Mouse (Mus musculus) hindlimb bud, embryonic 11.5 days (tissue): ENCODE measurements around the gene Hddc3.
"Not testable (repeated sequence)": the region's sequence is repeated elsewhere in the genome, so short reads cannot be mapped to it uniquely, and the experiment has no call there.

Experiments used
- DNase-seq: peaks from one replicate; pipeline ENCODE4 v3.0.0-alpha.2; 2012; ENCODE audit warnings: low read depth, low spot score; ENCODE audit errors: extremely low spot score

Hddc3 gene

DNA sequence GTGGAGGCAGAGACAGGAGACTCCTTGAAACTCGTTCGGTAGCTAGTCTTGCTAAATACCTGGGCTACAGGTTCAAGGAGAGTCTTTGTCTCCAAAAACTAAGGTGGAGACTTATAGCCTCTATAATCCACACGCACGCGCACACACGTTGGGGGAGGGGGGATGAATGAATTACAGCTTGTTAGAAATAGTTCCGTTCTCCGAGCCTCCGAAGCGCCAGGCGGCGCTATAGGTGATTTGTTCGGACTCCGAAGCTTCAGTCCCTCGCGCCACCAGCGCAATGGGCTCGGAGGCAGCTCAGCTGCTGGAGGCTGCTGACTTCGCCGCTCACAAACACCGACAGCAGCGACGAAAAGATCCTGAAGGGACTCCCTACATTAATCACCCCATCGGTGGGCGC is at the start of gene Hddc3:
Gene Hddc3 (plus strand): TSS at position 247 of the 400 bp plus-strand sequence.
- peak; percentile 99 for DNase-seq

DNA sequence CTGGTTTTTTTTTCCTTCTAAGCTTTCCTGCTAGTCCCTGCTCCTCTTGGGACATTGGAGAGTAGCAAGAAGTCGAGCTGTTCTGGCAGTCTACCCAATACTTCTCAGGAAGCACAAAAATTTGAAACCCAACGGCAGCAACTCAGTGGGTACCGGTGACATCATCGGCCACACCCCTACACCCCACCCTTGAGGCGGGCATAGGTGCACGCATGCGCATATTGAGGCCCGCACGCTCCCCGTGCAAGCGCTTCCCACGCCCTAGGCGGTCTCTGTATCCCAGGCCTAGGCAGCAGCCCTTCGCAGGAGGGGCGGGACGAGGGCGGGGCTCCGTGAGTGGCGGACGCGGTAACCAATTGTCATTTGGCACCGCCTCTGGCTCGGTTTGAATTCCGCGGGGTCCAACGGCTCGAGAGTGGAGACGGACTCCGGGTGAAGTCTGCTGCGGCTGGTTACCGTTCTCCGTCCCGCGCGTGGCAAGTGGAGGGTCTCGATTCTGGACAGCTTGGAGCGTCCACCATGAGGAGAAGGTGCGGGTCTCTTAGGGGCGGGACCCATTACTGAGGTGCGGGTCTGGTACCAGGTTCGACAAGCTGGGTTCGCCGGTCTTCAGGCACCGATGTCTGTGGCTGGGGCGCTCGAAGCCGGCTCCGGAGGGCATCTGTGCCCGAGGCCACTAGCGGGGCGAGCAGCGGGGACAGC is 48.7 kb upstream of the Hddc3 start, which contains the start of gene Prc1:
Gene Prc1 (plus strand): TSS at position 389 of the 702 bp plus-strand sequence.
- DNase-seq, result peak; percentile 88

- peak; percentile 26 for DNase-seq
These were observed 47.9 kb upstream of the Hddc3 start for GRCm38 (mm10) chr7:80294764-80295648.

- no peak for DNase-seq
These were observed 46.4 kb upstream of the Hddc3 start for GRCm38 (mm10) chr7:80296462-80296861.

- no peak for DNase-seq
These were observed 45.9 kb upstream of the Hddc3 start for GRCm38 (mm10) chr7:80297041-80297440.

DNA sequence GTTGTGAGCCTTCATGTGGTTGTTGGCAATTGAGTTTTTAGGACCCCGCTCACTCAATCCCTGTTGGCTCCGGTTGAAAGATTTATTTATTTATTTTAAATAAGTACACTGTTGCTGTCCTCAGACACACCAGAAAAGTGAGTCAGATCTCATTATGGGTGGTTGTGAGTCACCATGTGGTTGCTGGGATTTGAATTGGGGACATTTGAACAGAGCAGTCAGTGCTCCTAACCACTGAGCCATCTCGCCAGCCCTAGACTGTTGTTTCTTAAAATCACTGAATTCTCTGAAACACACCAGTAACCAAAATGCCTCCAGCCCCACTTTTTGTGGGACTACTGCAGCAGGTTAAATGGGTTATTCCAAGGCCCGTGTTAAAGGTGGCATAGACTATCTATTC is 44.1 kb upstream of the Hddc3 start:
- DNase-seq, result no peak

DNA sequence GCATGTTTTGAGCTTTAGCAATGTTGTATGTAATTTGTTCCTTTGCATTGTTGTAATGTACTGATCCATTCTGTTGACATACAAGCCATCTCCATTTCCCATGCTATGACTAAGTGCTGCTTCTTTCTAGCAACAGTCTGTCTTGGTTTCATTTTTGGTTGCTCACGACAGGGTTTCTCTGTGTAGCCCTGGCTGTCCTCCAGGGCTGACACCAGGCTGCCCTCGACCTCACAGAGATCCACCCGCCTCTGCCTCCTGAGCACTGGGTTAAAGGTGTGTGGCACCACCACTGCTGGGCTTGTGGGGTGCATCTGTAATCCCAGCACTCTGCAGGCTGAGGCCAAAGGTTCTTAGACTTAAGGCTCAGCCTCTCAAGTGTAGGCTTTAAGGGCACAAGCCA is 43.3 kb upstream of the Hddc3 start:
- DNase-seq, result no peak

- no peak for DNase-seq
These were observed 41.4 kb upstream of the Hddc3 start for GRCm38 (mm10) chr7:80301522-80301921.

- no peak for DNase-seq
These were observed 35.1 kb upstream of the Hddc3 start for GRCm38 (mm10) chr7:80307766-80308165.

- DNase-seq, result no peak
These were observed 32.1 kb upstream of the Hddc3 start for GRCm38 (mm10) chr7:80310771-80311170.

DNA sequence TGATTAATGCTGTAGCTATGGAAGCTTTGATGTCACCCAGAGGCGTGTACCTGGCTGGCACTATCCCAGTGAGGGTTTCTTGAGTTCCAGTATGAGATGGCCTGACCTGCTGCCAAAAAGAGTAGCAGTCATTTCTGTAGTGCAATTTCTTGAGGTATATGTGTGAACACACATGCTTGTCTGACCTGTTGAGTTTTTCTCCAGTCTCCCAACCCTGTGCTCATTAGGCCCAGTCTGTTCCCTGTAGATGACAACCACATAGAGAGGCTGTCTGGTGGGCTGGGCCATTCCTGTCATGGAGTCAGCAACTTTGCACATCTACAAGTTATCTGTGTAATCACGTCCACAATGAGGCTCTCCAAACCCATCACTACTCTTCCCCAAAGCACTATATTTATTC is 27.2 kb upstream of the Hddc3 start:
- no peak for DNase-seq

GRCm38 (mm10) chr7:80317439-80318115 is 25.3 kb upstream of the Hddc3 start:
- no peak for DNase-seq

- DNase-seq, result no peak
These were observed 24.2 kb upstream of the Hddc3 start for GRCm38 (mm10) chr7:80318670-80319069.

DNA sequence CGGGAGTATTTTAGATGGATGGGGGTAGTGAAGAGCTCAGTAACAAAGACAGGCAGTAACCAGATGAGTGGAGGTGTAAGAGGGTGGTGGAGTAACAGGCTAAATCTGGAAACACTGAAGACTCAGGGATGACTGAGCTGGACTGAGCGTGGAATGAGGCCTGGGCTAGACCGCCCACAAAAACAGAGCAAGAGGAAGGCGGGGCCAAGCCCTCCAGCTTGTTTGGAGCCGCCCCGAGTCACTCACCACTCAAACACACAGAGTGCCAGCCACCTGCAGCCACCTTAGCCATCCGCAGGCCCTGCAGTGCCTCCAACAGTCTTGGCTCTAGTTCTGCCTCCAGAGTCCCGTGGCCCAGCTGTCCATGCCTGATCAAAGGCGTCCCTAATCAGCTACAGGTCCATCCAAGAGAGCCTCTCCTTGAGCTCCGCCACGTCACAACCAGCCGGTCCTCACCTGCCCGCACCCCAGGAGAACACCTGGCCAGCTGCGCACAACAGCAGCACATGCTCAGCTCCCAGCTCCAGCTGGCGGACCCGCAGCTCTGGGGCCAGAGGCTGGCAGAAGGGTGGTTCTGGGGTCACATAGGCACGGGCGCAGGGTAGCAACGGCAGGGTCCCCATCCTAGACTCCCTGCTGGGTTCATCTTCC is 22.9 kb upstream of the Hddc3 start:
- DNase-seq, result no peak

DNA sequence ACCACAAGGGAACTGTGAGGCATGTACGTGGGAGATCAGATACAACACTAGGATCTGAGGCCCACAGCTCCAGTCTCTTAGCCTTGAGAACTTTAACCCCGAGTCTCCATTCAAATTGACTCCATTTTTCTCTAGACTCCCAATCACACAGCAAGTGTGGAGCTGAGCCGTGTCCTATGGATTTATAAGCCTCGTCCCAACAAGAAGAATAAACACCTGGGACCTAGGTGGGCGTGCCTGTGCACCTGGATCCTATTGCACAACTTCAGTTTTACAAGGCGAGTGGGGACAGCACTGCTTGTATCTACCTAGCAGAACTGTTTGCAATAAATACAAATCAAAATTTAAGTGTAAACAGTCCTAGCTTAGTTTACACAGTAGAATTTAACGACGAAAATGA is 19.6 kb upstream of the Hddc3 start:
- DNase-seq, result no peak

- peak; percentile 87 for DNase-seq
These were observed 18.7 kb upstream of the Hddc3 start, which contains the start of gene Rccd1 for GRCm38 (mm10) chr7:80324043-80324815. Gene Rccd1 (minus strand): TSS chr7:80324454.

DNA sequence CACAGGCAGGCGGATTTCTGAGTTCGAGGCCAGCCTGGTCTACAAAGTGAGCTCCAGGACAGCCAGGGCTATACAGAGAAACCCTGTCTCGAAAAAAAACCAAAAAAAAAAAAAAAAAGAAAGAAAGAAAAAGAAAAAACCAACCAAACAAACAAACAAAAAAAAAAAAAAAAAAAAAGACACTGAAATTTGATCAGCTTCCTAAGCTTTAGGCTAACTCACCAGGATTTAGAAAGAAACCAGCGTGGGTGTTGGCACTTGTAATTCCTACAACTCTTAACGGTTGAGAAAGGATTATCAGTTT is 18.1 kb upstream of the Hddc3 start:
- DNase-seq, result not testable (repeated sequence)

GRCm38 (mm10) chr7:80325292-80325868 is 17.5 kb upstream of the Hddc3 start:
- no peak for DNase-seq

- no peak for DNase-seq
These were observed 16.8 kb upstream of the Hddc3 start for GRCm38 (mm10) chr7:80326076-80326475.

DNA sequence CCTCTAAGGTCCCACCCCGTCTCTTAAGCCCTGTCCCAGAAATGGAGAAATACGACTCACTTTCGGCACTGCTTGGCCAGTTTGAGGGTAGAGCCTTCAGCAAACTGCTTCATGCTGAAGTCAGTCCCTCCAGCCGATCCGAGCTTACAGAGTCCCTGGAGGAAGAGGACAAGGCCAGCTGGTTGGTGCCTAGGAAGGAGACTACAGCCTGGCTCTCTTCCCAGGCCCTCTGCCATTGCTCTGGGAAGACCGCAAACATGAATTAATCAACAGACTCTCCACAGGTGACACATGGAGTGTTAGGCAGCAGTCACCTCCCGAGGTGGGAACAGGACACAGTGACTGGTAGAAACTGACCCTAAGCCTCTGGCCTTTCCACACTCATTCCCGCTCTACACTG is 12.6 kb upstream of the Hddc3 start:
- no peak for DNase-seq
